Mouse (Mus musculus) C2C12 (cell line): ENCODE results near the gene Cdc14a.

Experiments used
- CEBPB ChIP-seq: IDR thresholded peaks from one replicate; pipeline ENCODE4 v1.6.1; 2011; ENCODE audit warnings: low read depth, mild to moderate bottlenecking, control low read depth, moderate library complexity
- CTCF ChIP-seq: IDR thresholded peaks from one replicate; pipeline ENCODE4 v1.5.1; 2011; ENCODE audit not compliant: control insufficient read depth, insufficient read depth, insufficient read length
- USF1 ChIP-seq: IDR thresholded peaks from one replicate; pipeline ENCODE4 v1.6.1; 2011; ENCODE audit warnings: low read depth, mild to moderate bottlenecking, control low read depth, moderate library complexity

DNA sequence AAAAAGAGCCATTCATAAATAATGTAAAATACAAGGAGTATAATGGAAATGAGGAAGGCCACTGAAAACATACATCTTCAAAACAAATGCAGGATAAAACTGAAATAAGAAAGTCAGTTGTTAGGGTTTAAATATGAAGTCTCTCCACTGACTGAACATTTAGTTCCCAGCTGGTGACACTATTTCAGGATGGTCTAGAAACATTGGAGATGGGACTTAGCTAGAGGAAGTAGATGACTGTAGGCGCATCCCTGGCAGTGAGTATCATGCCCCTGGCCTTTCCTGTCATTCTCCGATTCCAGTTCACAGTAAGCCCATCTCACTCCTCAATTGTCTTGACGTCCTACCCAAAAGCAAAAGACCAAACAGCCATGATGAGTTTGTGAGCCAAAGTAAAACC is 190.3 kb downstream of the Cdc14a start:
- TF ChIP-seq CTCF, result no peak
- no peak for TF ChIP-seq USF1
- no peak for TF ChIP-seq CEBPB
